Mouse (Mus musculus) embryonic fibroblast, embryonic 13.5 days (primary cell): ENCODE data around the gene Gtf2i. TPM values are rescaled to one million over a fixed set of nuclear protein-coding genes. Genes with fewer than 3 reads are reported as not detected.
"Not testable (repeated sequence)": the region's sequence is repeated elsewhere in the genome, so short reads cannot be mapped to it uniquely, and the experiment has no call there.

ENCODE experiments used
- H3K27ac ChIP-seq: 2 replicates; pipeline ENCODE4 v1.5.1; 2012; ENCODE audit warnings: low read length, control low read depth, inconsistent platforms; ENCODE audit not compliant: insufficient read depth
- H3K4me1 ChIP-seq: 2 replicates; pipeline ENCODE4 v1.6.1; 2011; ENCODE audit warnings: low read length; ENCODE audit not compliant: control insufficient read depth, insufficient read depth
- H3K4me3 ChIP-seq: 2 replicates; pipeline ENCODE4 v1.5.1; 2011; ENCODE audit warnings: mild to moderate bottlenecking, control low read depth, low read length; ENCODE audit not compliant: insufficient read depth
- CTCF ChIP-seq: IDR thresholded peaks from 2 replicates; pipeline ENCODE4 v1.5.1; 2011; ENCODE audit warnings: mild to moderate bottlenecking, control low read depth, low read length, moderate library complexity, borderline replicate concordance; ENCODE audit not compliant: insufficient read depth
- POLR2A ChIP-seq: IDR thresholded peaks from 2 replicates; pipeline ENCODE4 v1.6.1; 2011; ENCODE audit warnings: low read depth, mild to moderate bottlenecking, control low read depth, low read length, moderate library complexity
- polyA plus RNA-seq: library from polyadenylated mRNA; stranded (reverse); fragments of >200 nt; gene quantifications from 2 replicates; pipeline ENCODE4 v1.2.4, GENCODE M21; 2011; ENCODE audit warnings: low read depth; ENCODE audit not compliant: missing spikeins, insufficient read length

Gene Gtf2i
- polyA plus RNA-seq, 1 experiment: 287 TPM

DNA sequence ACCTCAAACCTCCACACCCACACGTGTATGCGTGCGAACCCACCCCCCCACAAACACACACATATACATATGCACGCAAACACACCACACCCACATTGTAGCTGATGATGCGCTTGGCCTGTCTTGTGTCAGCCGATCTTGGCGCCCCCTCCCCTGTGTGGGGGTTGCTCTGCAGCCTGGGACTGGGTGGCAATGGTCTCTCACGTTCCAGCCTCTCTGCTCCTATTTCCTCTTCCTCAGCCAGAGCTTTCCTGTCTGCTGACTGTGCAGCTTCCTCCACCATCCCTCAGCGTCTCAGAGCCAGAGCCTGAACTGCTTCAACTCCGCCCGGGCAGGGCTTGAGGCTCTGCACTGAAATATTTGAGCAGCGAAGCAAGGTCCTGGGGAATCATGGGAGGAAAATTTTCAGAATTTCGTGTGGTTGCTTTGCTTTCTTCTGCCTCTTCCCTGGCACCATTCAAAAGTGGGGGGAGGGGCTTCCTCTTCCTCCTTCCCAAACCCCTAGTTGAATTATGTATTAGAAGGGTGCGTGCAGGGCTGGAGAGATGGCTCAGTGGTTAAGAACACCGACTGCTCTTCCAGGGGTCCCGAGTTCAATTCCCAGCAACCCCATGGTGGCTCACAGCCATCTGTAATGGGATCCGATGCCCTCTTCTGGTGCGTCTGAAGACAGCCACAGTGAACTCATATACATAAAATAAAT is 28.1 kb upstream of the Gtf2i start:
- Histone ChIP-seq H3K4me3 (no peak overlapping the region), H3K4me1 (no peaks in the 10 kb centered on the region), H3K27ac (no peak overlapping the region)
- no peak for TF ChIP-seq CTCF
- no peak for TF ChIP-seq POLR2A

- Histone ChIP-seq H3K27ac (no peak overlapping the region), H3K4me3 (no peak overlapping the region), H3K4me1 (no peaks in the 10 kb centered on the region)
- TF ChIP-seq POLR2A: no peak
- no peak for TF ChIP-seq CTCF
Measured at GRCm38 (mm10) chr5:134341721-134342120, 27.2 kb upstream of the Gtf2i start.

DNA sequence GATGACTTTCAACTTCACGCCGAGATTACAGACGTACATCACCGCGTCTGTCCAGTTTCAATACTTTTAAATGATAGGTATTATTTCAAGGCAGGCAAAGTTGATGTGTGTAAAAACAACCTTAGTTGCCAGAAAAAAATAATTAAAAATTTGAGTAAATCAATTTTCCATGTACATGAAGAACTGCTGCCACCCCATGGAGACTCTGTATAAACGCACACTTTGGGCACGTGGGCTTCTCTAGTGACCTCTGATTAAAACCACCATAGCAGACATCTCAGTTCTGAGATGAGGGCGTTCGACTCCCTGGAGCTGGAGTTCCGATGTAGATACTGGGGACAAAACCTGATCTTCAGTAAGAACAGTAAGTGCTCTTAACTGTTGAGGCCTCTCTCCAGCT is 26.8 kb upstream of the Gtf2i start:
- H3K27ac ChIP-seq: no peak overlapping the region
- no peak overlapping the region for H3K4me3 ChIP-seq
- no peaks in the 10 kb centered on the region for H3K4me1 ChIP-seq
- TF ChIP-seq POLR2A: no peak
- TF ChIP-seq CTCF: no peak

DNA sequence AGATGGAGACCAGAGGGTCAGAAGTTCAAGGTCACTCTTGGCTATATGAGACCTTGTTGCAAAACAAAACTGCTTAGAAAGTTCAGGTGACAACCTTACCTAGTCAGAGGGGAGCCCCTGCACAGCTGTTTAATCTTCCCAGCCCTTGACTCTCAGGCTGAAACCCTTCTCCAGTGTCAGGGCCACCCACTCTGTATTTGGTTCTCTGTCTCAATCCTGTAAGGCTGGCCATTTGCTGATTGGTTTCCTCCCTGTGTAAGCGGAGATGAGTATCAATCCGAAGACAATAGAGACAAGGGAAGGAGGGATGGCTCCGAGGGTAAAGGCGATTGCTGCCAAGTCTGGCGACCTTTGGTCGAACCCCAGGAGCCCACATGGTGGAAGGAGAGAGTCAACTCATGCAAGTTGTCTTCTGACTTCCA is 25.6 kb upstream of the Gtf2i start:
- no peak overlapping the region for H3K27ac ChIP-seq
- H3K4me1 ChIP-seq: no peaks in the 10 kb centered on the region
- TF ChIP-seq POLR2A (no peak), CTCF (no peak)
- H3K4me3 ChIP-seq: no peak overlapping the region

- not testable (repeated sequence) for H3K4me3 ChIP-seq, H3K4me1 ChIP-seq, H3K27ac ChIP-seq
Measured at GRCm38 (mm10) chr5:134337012-134337411, 22.5 kb upstream of the Gtf2i start.

DNA sequence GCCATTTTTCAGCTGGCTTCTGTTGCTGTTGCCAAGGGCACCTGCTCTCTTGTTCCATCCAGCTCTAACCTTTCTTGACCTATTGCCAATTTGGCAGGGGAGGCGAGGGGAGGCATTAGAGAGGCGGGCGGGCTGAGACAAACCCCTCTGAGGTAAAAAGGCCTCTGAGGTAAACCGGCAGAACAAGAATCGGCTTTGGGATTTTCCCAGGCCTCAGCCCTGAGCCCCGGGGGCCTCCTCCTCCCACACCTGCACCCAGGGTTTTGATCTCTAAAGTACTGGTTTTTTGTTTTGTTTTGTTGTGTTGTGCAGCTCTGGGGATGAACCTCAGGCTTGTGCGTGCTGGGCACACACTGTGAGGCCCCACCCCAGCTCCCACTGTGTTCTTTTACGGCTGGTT is 18.2 kb upstream of the Gtf2i start:
- Histone ChIP-seq H3K4me1 (no peaks in the 10 kb centered on the region), H3K4me3 (no peak overlapping the region), H3K27ac (no peak overlapping the region)
- TF ChIP-seq POLR2A (no peak), CTCF (no peak)

DNA sequence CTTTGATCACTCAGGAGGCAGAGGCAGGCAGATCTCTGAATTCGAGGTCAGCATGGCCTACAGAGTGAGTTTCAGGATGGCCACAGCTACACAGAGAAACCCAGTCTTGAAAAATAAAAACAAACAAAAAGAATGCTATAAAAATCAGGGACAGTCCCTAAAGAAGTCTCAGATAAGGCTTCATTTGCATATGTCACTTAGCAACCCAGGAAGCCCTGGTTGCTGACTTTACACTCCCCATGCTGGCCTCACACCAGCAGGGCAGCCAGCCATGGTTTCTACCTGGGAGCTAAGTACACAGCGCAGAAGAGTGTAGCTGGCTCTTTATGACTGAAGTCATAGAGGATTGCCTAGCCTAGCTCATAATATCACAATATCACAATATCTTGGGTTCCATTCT is 15.5 kb upstream of the Gtf2i start:
- no peak for TF ChIP-seq CTCF
- TF ChIP-seq POLR2A: no peak
- H3K27ac ChIP-seq: no peak overlapping the region
- H3K4me1 ChIP-seq: no peaks in the 10 kb centered on the region
- H3K4me3 ChIP-seq: no peak overlapping the region

DNA sequence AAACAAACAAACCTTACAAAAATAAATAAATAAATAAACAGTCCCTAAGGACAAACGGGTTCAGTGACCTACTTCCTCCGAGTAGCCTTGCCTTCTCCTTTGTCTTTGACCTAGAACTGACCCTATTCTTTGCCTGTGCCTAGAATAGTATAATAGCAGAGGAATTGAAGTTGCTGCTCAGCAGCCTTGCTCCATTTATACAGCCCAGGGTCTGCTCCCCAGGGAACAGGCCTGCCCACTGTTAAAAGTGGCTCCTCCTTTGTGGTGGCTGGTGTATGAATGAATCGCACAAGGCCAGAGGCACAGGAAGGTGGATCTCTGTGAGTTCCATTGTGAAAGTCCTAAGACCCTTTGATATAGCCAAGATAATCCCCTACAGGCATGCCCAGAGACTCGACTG is 14.8 kb upstream of the Gtf2i start:
- TF ChIP-seq CTCF (no peak), POLR2A (no peak)
- no peak overlapping the region for H3K4me3 ChIP-seq

GRCm38 (mm10) chr5:134328482-134329001 is 14.0 kb upstream of the Gtf2i start:
- H3K4me3 ChIP-seq: no peak overlapping the region
- no peaks in the 10 kb centered on the region for H3K4me1 ChIP-seq
- TF ChIP-seq CTCF: no peak
- no peak for TF ChIP-seq POLR2A
- no peak overlapping the region for H3K27ac ChIP-seq

More for the DNA sequence above, 14.8 kb upstream of the Gtf2i start:
- H3K4me1 ChIP-seq: no peaks in the 10 kb centered on the region
- no peak overlapping the region for H3K27ac ChIP-seq

GRCm38 (mm10) chr5:134325856-134326566 is 11.5 kb upstream of the Gtf2i start:
- TF ChIP-seq POLR2A (no peak), CTCF (no peak)
- H3K27ac ChIP-seq: no peak overlapping the region
- H3K4me3 ChIP-seq: no peak overlapping the region
- no peaks in the 10 kb centered on the region for H3K4me1 ChIP-seq
